Mouse (Mus musculus) regulatory T cell (primary cell): Measurements from ENCODE around the gene Zfp784.

Experiments used
- in situ Hi-C: fragments of 300-600 bp; cut with MboI, MseI; formaldehyde crosslinking; loops from one replicate; pipeline ENCODE4 v1.15.1; 2025; ENCODE audit warnings: high pct_unique_total_duplicates

Gene Zfp784

GRCm38 (mm10) chr7:4995268-4996002, 42.8 kb downstream of the Zfp784 start:
- in situ Hi-C loops, result no loop called here

- in situ Hi-C loops, result no loop called here
Observed at GRCm38 (mm10) chr7:4993999-4994788, 44.1 kb downstream of the Zfp784 start.

GRCm38 (mm10) chr7:4993347-4993998, 44.8 kb downstream of the Zfp784 start:
- in situ Hi-C loops, result no loop called here

GRCm38 (mm10) chr7:4988250-4988649, 50.0 kb downstream of the Zfp784 start:
- in situ Hi-C loops, result no loop called here
